Mouse (Mus musculus) hindbrain, embryonic 16.5 days (tissue): ENCODE results near the gene Mphosph9. TPM values are rescaled to one million over a fixed set of nuclear protein-coding genes. Genes with fewer than 3 reads are reported as not detected.

Experiments
- ATAC-seq: fragments of 200-750 bp; cut with Nextera tagmentation; 2 replicates; pipeline ENCODE4 v1.8.0; 2017; ENCODE audit warnings: moderate TSS enrichment, moderate library complexity
- H3K27ac ChIP-seq: fragments of 300-500 bp; sonication (generic); 2 replicates; pipeline ENCODE4 v1.5.1; 2014; ENCODE audit warnings: low read depth, mild to moderate bottlenecking, control low read depth, low read length, moderate library complexity
- H3K27me3 ChIP-seq: fragments of 300-500 bp; sonication (generic); replicated peaks from 2 replicates; pipeline ENCODE4 v1.6.1; 2014; ENCODE audit warnings: low read length; ENCODE audit not compliant: control insufficient read depth, insufficient read depth
- H3K36me3 ChIP-seq: fragments of 300-500 bp; sonication (generic); 2 replicates; pipeline ENCODE4 v1.6.1; 2014; ENCODE audit warnings: mild to moderate bottlenecking, low read length, moderate library complexity, mixed read lengths; ENCODE audit not compliant: control insufficient read depth, insufficient read depth
- H3K4me1 ChIP-seq: fragments of 300-500 bp; sonication (generic); 2 replicates; pipeline ENCODE4 v1.6.1; 2014; ENCODE audit warnings: low read depth, low read length; ENCODE audit not compliant: control insufficient read depth, insufficient read depth
- H3K4me2 ChIP-seq: fragments of 300-500 bp; sonication (generic); 2 replicates; pipeline ENCODE4 v1.6.1; 2014; ENCODE audit warnings: mild to moderate bottlenecking, low read length, control low read depth, moderate library complexity
- H3K4me3 ChIP-seq: fragments of 300-500 bp; sonication (generic); 2 replicates; pipeline ENCODE4 v1.5.1; 2014; ENCODE audit warnings: mild to moderate bottlenecking, low read length, control low read depth, moderate library complexity
- H3K9ac ChIP-seq: fragments of 300-500 bp; sonication (generic); 2 replicates; pipeline ENCODE4 v1.6.1; 2014; ENCODE audit warnings: low read depth, mild to moderate bottlenecking, control low read depth, low read length, moderate library complexity
- H3K9me3 ChIP-seq: fragments of 300-500 bp; sonication (generic); 2 replicates; pipeline ENCODE4 v1.6.1; 2014; ENCODE audit warnings: mild to moderate bottlenecking, low read length, moderate library complexity; ENCODE audit not compliant: control insufficient read depth
- WGBS: fragments of 180-500 bp; shearing (Covaris S2); extraction: QIAGEN DNeasy Blood & Tissue Kit; methylation state at CpG from one replicate; pipeline ENCODE4 v1.1.7; 2014; 5-methylcytosine and 5-hydroxymethylcytosine counted together
- polyA plus RNA-seq: library from polyadenylated mRNA; unstranded; fragments of >200 nt; fragmentation: Nextera tagmentation; extraction: Ambion mirVana; gene quantifications from 2 replicates; pipeline ENCODE4 v1.2.1, GENCODE M21; 2015

Gene Mphosph9
- polyA plus RNA-seq, 1 experiment from 2014 or later = 9.9 TPM

- 85% methylated on average over 4 of the region's 4 CpGs for WGBS
- Histone ChIP-seq H3K36me3 (peaks cover 24% of the 10 kb centered on the region), H3K9me3 (no peaks in the 10 kb centered on the region), H3K27me3 (no peaks in the 10 kb centered on the region), H3K4me2 (no peak overlapping the region), H3K9ac (no peak overlapping the region), H3K27ac (no peak overlapping the region), H3K4me1 (no peaks in the 10 kb centered on the region), H3K4me3 (no peak overlapping the region)
- ATAC-seq = no peak
Measured at GRCm38 (mm10) chr5:124262090-124262489, 65.7 kb downstream of the Mphosph9 start.

DNA sequence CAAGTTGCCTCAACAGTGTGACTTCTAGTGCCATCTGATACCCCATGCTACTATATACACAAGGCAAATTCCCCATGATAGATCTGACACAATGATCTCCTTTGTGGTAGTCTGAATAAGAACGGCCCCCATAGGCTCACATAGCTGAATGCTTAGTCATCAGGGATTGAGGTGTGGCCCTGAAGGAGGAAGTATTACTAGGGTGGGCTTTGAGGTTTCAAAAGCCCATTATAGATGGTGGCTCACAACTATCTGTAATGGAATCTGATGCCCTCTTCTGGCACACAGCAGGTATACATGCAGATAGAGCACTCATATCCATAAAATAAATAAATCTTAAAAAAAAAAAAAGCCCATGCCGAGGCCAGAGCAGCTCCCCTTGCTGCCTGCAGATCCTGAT lies 68.6 kb downstream of the Mphosph9 start:
- H3K9me3 ChIP-seq = no peaks in the 10 kb centered on the region
- no peak overlapping the region for H3K4me2 ChIP-seq
- H3K27ac ChIP-seq = no peak overlapping the region
- 62% methylated on average over 2 of the region's 2 CpGs for WGBS
- H3K4me1 ChIP-seq = no peaks in the 10 kb centered on the region
- no peaks in the 10 kb centered on the region for H3K27me3 ChIP-seq
- H3K9ac ChIP-seq = no peak overlapping the region
- no peak for ATAC-seq
- H3K4me3 ChIP-seq = no peak overlapping the region
- peaks cover 22% of the 10 kb centered on the region for H3K36me3 ChIP-seq

GRCm38 (mm10) chr5:124258026-124258425 lies 69.7 kb downstream of the Mphosph9 start:
- peaks cover 25% of the 10 kb centered on the region for H3K36me3 ChIP-seq
- no peak for ATAC-seq
- H3K4me3 ChIP-seq = no peak overlapping the region
- no peaks in the 10 kb centered on the region for H3K9me3 ChIP-seq
- 95% methylated on average over 1 of the region's 1 CpGs for WGBS
- no peak overlapping the region for H3K4me2 ChIP-seq
- H3K9ac ChIP-seq = no peak overlapping the region
- H3K27me3 ChIP-seq = no peaks in the 10 kb centered on the region
- H3K4me1 ChIP-seq = no peaks in the 10 kb centered on the region
- no peak overlapping the region for H3K27ac ChIP-seq

GRCm38 (mm10) chr5:124255141-124255540 lies 72.6 kb downstream of the Mphosph9 start:
- H3K4me3 ChIP-seq = no peak overlapping the region
- H3K36me3 ChIP-seq = peaks cover 17% of the 10 kb centered on the region
- ATAC-seq = no peak
- H3K27ac ChIP-seq = no peak overlapping the region
- H3K9me3 ChIP-seq = no peaks in the 10 kb centered on the region
- WGBS = 91% methylated on average over 7 of the region's 7 CpGs
- peaks cover 5% of the 10 kb centered on the region for H3K4me1 ChIP-seq
- H3K4me2 ChIP-seq = no peak overlapping the region
- no peaks in the 10 kb centered on the region for H3K27me3 ChIP-seq
- H3K9ac ChIP-seq = no peak overlapping the region

DNA sequence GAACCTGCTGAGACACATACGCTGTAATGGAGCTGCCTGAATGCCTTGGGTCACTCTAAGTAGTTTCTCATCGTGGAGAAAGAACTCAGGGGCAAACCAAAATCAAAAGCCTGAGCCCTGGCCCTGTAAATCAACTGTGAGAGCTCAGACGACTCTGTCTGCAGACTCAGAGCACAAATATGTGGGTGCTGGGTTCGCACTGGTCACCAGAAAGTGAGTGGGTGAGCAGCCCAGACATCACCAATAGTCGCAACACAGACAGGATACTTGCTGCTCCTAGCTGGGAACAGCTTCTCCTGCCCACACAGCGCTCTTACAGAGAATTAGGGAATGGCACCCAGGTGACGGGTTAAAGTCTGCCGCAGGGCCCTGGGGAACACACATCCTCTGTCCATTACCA lies 74.2 kb downstream of the Mphosph9 start:
- H3K4me2 ChIP-seq = no peak overlapping the region
- H3K9me3 ChIP-seq = no peaks in the 10 kb centered on the region
- no peak overlapping the region for H3K4me3 ChIP-seq
- no peak for ATAC-seq
- WGBS = 87% methylated on average over 8 of the region's 8 CpGs
- no peak overlapping the region for H3K9ac ChIP-seq
- H3K4me1 ChIP-seq = peaks cover 8% of the 10 kb centered on the region
- no peaks in the 10 kb centered on the region for H3K27me3 ChIP-seq
- H3K27ac ChIP-seq = no peak overlapping the region
- peaks cover 11% of the 10 kb centered on the region for H3K36me3 ChIP-seq

- Histone ChIP-seq H3K27ac (no peak overlapping the region), H3K27me3 (no peaks in the 10 kb centered on the region), H3K9me3 (no peaks in the 10 kb centered on the region), H3K9ac (no peak overlapping the region), H3K4me1 (peaks cover 16% of the 10 kb centered on the region), H3K4me2 (no peak overlapping the region), H3K4me3 (no peak overlapping the region), H3K36me3 (peaks cover 8% of the 10 kb centered on the region)
- 91% methylated on average over 13 of the region's 13 CpGs for WGBS
- ATAC-seq = no peak
Measured at GRCm38 (mm10) chr5:124252580-124253320, 75.0 kb downstream of the Mphosph9 start.

DNA sequence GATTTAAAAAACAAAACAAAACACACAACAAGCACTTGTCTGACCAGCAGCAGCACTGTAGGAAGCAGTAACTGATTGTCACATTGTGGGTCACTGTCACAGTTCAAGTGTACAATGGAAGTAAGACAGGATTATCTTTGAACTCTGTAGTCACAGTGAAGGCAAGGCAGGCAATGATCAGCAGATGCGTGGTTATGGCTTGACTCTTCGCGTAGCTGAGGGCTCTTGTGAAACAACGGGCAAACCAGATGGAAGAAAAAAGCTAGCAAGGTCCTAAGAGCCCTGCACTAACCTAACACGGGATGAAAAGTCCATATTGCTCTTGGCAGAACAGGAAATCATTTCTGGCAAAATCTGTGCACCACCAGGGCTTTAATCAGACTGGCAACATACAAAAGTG lies 76.7 kb downstream of the Mphosph9 start:
- H3K9ac ChIP-seq = no peak overlapping the region
- 85% methylated on average over 5 of the region's 5 CpGs for WGBS
- no peak overlapping the region for H3K4me3 ChIP-seq
- H3K4me2 ChIP-seq = no peak overlapping the region
- H3K9me3 ChIP-seq = no peaks in the 10 kb centered on the region
- 0 out of 2 replicates have a peak, but pooled peaks cover 3% of the 10 kb centered on the region for H3K36me3 ChIP-seq
- no peak for ATAC-seq
- no peak overlapping the region for H3K27ac ChIP-seq
- H3K4me1 ChIP-seq = peaks cover 23% of the 10 kb centered on the region
- no peaks in the 10 kb centered on the region for H3K27me3 ChIP-seq

DNA sequence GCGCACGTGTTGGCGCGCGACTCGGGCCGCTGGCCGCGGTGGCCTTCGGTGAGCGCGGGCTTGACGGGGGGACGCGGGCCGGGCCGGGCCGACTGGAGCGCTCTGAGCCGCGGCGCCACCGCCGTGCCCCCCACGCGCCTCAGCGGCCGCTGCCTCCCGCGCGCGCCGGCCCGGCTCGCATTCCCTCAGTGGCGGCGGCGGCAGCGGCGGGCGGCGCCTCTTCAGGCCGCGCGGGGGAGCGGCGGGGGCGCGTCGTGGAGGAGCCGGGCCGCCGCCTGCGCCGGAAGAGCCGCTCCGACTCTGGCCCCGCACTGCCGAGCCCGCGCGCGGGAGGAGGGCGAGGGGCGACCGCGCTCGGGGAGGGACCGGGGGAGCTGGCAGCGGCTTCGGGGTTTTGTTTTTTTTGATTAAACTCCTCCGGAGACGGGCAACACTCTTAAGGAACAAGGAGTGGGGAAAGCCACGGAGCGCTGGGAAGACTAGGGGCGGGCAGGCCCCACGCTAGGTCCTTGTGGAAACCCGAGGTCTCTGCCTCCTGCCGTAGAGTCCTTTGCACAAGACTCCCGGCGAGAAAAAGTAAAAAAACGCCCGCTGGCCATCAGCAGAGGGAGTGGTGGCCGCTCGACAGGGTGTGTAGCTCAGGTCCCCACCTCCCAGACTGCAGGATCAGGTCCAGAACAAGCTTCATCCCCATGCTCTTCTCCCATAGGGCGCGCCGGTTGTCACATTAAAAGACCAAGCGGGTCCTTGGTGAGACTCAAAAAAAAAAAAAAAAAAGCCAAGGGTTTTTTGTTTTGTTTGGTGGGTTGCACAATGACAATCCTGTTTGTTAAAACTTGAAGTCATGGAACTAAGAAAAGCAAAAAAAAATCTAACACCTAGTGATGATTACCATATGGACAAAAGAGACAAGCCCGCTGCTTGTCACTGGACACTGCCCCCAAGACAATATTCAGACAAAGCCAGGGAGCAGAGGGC lies 77.9 kb downstream of the Mphosph9 start, which contains the start of gene Pitpnm2:
Gene Pitpnm2 (minus strand): TSS at position 147 of the 978 bp plus-strand sequence.
- Histone ChIP-seq H3K4me2 (peak within 1 kb of the TSS; percentile 89), H3K9me3 (no peaks in the 10 kb centered on the region), H3K4me1 (peaks cover 23% of the 10 kb centered on the region), H3K27ac (peak within 1 kb of the TSS; percentile 78), H3K4me3 (peak within 1 kb of the TSS; percentile 81), H3K36me3 (0 out of 2 replicates have a peak, but pooled peaks cover 3% of the 10 kb centered on the region), H3K27me3 (no peaks in the 10 kb centered on the region), H3K9ac (peak within 1 kb of the TSS; percentile 88)
- ATAC-seq = peak; percentile 84
- under 1% methylated on average over 57 of the region's 90 CpGs for WGBS
